Mouse (Mus musculus) hematopoietic stem cell, adult 5-6 weeks (primary cell): Measurements from ENCODE around the gene Ipcef1. TPM values are rescaled to one million over a fixed set of nuclear protein-coding genes. Genes with fewer than 3 reads are reported as not detected.

Experiments used
- ATAC-seq, 2 experiments: fragments of 125-278 bp in 1 of 2; replicated peaks in 1 of 2; 2 replicates each; pipeline ENCODE4 v1.8.0; 2016 to 2017; ENCODE audit warnings: inconsistent platforms in 2 of 2, mild to moderate bottlenecking in 2 of 2, moderate number of reproducible peaks in 2 of 2, low read depth in 1 of 2, moderate TSS enrichment in 1 of 2; ENCODE audit not compliant: low FRiP score in 2 of 2, poor library complexity in 2 of 2, severe bottlenecking in 2 of 2, insufficient read depth in 1 of 2, low TSS enrichment in 1 of 2
- total RNA-seq: library from RNA; stranded (forward); fragments of 172-1452, 232-1000 nt; gene quantifications from 2 replicates; pipeline ENCODE4 v1.2.3, GENCODE M21; 2017

The Ipcef1 gene
- 15.7 and 36.1 TPM in 2 replicates for total RNA-seq

DNA sequence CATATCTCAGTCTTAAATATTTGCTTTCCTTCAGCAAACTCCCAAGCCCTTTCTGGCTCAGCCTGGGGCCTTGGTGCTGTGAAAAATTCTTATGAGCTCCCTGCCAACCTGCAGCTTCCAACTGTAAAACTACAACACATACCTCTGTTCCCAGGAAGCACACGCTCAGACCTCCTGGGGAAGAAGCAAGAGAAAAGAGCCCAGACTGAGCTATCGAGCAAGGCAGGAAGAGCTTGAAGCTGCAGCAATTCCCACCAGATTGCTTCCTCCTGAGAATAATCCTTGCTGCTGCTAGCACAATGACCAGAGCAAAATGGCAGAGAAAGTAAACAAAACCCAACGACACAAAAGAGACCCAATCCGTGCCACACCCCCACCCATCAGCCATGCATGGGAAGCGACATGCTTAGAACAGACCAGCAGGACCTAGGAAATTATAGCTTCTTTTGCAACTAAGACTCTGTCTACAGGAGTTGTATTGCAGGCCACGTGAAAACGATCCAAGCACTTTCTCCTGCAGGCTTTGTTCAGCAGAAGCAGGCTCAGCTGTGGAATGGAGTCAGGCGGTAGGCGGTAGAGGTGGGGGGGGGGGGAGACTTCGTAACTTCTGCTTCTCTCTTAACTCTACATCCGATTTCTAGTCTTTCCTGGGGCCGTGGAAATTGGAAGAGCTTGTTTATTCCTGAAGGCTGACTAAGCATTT is at the start of gene Ipcef1:
Gene Ipcef1 (minus strand): TSS at position 164 of the 703 bp plus-strand sequence.
- peak; percentile 83 to 94 for ATAC-seq

DNA sequence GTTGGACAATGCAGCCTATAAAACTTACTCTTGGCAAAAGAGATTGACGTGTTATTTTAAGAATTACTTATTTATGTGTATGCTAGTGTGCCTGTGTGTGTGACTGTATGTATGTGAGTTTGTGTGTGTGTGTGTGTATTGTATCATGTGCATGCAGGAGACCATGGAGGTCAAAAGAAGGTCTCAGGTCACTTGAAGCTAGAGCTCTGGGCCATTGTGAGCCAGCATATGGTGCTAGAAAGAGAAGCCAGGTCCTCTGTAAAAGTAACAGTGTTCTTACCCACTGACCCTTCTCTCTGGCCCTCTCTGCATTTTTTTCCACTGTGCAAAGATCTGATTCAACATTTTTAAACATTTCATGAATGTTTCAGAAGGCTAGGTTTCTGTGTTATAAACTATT is 25.7 kb upstream of the Ipcef1 start:
- ATAC-seq: no peak

DNA sequence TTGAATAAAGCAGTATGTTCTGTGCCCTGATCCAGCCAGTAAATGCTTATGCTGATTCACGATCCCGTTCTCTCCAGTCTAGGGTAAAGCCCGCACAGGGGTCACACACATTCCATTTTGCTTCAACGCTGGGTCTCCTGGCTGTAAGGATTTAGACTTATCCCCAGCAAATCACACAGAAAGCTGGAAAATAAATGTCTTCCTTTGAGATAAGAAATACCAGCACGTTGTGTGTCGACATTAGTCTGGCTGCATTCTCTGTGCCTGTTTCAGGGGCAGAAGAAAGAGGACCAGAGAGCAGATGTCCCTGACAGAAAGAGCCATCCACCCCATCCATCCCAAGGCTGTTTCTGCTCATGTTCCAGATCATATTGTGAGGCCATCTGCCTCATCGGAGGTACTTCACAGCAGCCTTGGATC is 25.1 kb upstream of the Ipcef1 start:
- no peak for ATAC-seq

DNA sequence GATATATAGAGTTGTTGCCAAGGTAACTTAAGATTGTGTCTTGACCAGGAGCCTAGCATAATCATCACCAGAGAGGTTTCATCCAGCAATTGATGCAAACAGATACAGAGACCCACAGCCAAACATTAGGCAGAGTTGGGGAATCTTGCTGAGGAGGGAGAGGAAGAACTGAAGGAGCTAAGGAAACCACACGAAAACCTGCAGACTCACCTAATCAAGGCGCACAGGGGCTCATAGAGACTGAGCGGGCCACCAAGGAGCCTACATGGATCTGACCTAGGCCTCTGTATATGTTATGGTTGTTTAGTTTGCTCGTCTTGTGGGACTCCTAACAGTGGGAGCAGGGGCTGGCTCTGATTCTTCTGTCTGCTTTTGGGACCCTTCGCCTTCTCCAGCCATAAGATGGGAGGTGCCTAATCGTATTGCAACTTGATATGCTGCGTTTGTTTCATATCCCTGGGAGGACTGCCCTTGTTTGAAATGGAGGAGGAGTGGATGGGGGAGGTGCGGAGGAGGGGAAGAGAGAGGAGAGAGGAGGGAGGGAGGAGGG is 24.5 kb upstream of the Ipcef1 start:
- ATAC-seq: 0 out of 4 replicates have a peak, but pooled peaks of 1 of the 2 experiments have one; percentile 21

DNA sequence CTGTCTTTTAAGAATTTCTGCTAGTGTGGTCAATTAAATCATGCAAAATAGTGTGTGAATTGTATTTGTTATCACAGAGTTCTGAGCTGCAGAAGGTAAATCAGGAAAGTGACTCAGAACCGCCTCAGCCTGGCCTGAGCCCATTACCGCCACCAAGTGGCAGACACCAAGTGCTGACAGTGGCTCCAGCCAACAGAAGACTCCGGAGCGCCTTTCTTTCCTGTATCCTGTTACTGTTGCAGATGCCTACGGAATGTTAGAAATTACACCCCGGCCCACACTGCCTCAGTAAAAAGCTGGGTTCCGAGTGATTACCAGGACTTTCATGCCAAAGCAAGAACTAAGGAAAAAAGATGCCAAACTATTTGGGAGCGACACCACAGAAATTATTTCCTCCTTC is 23.9 kb upstream of the Ipcef1 start:
- ATAC-seq: peak; percentile 89 to 92

DNA sequence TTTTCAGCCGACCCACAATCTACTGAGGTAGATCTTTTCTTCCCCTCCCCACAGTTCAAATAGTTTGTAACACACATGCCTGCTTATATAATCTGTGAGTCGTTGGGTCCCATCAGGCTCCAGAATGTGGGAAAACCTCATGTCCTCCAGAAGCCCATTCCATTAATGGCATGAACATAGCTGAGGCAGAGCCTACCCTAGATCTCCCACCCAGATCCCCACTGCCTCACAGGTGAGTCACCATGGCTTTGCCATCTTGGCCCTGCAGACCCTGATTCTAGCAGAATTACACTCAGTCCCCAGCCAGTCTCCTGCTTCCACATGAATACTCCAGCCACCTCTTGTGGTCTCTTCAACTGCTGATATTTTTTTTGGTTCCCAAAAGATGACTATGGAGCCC is 23.4 kb upstream of the Ipcef1 start:
- 0 out of 4 replicates have a peak, but pooled peaks of 1 of the 2 experiments have one; percentile 2 for ATAC-seq

DNA sequence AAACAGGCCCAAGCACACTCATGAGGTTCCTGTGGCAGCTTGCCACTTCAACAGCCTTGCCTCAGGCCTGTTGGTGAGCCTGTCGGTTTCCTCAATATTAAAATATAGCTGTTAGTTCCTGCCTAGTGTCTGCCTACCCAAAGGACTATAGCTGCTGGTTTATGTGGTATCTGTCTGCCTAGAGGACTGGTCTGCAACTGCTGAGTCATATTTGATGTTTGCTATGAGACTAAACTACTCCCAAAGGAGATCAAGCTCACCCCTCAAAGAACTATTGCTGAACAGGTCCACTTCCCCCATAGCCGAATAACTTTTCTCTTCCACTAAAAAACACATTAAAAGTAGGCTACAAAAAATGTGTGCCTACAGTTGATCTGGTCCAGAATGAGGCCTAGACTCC is 22.0 kb upstream of the Ipcef1 start:
- ATAC-seq: no peak

DNA sequence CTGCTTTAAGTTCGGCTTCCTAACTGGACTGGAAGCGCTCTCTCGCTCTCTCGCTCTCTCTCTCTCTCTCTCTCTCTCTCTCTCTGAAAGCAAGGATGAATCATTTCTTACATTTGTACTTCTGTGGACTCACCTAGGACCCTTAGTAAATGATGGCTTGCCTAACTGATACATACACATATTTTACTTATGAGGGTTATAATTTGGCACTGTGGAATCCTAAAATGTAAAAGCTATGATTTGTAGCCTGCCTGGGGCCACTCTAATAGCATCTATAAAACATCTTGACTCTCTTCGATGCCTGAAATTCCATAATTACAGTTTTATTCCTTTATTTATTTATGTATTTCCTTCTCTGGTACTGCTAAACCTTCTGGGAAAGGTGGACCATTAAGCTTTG is 18.6 kb upstream of the Ipcef1 start:
- no peak for ATAC-seq

DNA sequence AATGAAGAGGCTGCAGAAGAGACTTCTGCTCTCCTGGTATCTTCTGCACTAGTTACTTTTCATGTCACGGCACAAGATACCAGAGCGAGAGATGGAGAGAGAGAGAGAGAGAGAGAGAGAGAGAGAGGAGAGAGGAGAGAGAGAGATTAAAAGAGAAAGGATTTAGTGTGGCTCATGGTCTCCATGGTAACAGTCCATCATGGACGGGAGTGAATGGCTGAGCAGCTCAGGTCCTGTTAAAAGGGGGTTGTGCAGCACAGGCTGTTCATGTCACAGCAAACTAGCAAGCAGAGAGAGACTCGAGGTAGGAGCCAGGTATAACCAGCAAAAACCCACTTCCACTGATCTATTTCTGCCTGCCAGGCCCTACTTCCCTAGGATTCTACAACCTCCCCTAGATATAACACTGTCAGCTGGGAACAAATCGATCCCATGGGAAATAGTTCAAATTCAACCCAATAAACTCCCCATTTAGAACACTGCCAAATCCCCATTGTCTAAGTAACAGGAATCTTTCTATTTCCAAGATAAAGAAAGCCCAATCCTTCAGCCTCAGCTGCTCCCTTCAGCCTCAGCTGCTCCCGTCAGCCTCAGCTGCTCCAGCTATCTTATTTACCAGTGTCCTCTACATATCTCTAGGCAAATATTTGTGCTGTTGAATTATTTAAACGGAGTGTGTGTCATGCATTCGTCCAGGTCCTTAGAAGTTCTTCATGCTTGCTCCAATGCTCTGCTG is 18.0 kb upstream of the Ipcef1 start:
- no peak for ATAC-seq

DNA sequence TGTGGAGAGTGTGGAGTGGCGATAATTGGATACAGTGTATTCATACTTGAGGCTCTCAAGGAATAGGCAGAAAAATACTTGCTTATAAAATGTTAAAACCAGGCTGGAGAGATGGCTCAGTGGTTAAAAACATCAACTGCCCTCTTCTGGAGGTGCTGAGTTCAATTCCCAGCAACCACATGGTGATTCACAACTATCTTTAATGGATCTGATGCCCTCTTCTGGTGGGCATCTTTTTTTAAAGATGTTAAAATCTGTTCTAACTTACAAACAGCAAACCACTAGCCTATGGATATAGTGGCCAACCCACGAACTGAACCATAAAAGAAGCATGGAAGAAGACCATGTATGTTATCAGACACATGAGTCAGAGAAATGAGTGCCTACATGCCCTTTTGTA is 16.8 kb upstream of the Ipcef1 start:
- ATAC-seq: no peak

DNA sequence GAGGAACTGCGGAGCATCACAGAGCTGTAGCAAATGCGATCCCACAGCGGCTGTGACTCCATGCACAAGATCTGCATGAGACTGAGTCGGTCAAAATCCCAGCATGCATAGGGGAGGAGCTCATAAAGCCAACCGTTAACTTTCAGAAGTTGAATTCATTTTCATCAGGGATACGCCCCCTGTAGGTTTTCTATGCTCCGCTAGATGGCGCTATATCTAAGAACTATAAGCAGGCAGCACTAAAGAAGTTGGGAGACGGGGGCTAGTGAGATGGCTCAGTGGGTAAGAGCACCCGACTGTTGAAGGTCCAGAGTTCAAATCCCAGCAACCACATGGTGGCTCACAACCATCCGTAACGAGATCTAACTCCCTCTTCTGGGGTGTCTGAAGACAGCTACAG is 16.3 kb upstream of the Ipcef1 start:
- no peak; a peak in 1 of 4 replicates for ATAC-seq

DNA sequence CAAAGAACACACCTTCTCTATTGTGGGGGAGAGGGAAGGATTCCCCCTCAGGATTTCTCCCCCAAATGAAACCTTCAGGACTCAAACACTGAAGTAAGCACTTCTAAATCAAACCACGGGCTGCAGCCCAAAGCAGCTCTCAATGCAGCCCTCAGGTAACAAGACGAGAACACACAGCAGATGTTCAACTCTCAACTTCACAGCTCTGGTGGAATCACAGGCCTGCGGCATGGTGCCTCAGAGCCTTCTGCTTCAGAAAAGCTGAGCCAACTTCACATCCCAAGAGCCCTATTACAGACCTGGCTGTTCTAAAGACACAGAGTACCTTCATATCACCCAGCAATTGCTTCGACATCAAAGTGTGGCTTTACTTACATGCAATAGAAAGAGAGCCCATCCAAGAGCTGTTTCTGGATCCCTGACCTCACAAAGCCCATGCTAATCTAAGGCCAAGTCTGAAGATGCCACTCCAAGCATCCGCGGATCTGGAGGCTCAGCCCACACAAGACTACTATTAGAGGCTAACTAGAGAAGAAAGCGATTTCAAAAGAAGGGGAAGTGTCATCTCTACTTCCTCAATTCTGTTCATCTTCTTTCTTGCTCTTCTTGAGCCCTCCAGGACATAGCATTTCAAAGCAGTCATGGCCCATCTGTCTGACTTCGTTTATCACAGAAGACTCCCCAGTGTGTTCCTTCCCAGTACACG is 11.6 kb upstream of the Ipcef1 start:
- peak in 1 of 2 experiments; percentile 44; a peak in 1 of 4 replicates for ATAC-seq

DNA sequence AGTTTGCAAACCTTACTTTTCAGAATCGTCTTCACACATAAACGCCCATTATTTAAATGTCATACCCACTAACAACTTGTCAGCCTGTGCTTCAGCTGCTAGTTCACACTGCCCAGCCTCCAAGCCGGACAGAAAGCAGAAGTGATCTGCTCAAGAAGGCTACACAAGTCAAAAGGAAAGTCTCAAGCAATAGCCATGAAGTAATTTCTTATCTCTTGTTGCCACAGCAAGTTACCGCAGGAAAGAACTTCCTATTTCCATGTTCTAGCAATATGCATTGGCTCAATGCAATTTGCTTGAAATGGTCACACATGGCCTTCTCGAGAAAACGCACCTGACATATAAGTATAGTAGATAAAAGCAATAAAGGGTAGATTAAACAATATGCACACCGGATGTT is 10.7 kb upstream of the Ipcef1 start:
- ATAC-seq: peak; percentile 91 to 95

DNA sequence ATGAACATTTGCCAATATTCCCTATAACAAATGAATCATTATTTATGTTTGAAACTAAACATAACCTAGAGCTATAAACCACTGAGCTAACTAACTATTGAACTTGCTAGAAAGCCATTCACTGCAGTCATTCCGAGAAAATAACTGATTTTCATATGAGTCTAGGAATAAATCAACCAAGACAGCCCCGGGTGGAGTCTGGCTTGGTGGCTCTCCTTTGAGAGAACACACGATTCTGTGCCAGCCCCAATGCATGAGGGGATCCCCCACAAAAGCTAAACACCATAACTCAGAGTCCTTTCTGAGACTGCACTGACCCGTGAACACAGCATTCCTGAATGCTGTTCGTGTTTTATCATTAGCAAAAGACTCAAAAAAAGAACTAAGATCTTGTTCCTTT is 8.0 kb upstream of the Ipcef1 start:
- no peak for ATAC-seq

DNA sequence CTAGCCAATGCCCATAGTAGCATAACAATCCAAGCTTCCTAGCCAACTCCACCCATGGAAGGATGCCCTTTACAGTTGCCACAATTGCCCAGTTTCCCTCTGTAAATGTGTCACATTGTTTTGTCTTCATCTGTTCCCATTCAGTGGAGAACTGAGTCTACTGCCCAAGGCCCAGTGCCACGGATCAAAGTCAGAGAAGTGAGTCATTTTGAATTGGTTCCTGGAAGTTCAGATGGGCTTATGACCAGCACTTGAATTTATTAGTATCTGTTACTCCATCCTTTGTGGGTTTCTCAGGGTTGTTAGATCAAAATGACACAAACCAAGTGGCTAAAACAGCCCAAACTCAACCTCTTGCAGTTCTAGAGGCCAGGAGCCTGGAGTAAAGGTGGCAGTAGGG is 5.3 kb upstream of the Ipcef1 start:
- ATAC-seq: no peak

DNA sequence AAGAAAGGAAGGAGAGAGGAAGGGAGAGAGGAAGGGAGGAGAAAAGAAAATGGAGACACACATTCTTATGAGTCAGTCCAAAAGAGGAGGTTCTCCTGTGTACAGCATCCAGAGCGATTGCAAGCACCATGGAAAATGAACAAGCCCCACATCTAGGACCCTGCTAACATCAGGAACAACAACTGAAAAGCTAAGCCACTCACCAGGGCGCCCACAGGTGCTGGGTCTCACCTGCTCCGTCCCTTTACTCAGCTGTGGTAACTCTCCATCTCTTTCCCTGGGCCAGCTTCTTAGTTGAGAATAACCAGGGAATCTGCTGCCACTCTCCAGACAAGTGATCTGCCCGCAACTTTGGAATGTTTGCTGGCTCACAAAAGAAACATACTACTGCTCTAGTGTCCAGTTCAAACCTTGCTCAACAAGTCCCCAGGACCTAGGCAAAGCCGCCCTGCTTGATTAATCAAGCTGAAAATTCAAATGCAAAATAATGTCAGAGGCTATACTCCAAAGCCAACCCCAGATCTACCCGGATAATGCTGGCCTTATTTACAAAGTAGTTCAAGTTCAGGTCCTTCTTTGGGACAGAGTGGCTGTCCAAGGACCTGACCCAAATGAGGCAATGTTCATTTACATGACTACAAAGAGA is 2.4 kb upstream of the Ipcef1 start:
- no peak for ATAC-seq

DNA sequence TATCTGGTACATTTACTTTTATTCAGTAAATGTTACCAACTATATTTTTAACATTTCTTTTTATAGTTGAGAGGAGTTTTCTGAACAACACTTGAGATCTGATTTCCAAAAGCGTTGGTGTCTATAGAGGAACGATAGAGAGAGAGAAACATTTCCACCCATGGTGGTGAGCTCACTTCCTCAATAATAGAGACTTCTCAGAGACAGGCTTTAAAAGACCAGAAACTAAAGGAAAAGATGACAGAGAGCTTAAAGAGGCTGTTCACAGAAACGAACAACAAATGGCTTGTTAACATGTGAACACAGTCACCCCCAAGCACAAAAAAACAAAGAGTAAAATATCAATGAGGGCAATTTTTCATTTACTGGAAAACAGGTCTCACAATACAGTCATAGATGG is 2.4 kb downstream of the Ipcef1 start:
- ATAC-seq: peak in 1 of 2 experiments; percentile 39; a peak in 1 of 4 replicates
